Mouse (Mus musculus): ENCODE measurements around the gene Mapk8ip1. TPM values are rescaled to one million over a fixed set of nuclear protein-coding genes. Genes with fewer than 3 reads are reported as not detected.
A peak's percentile ranks its signal among the peaks of the same experiment; 100 is the strongest.

Mapk8ip1 gene
- polyA plus RNA-seq, 1 experiment: 288 TPM

GRCm38 (mm10) chr2:92375099-92375623, 25.9 kb downstream of the Mapk8ip1 start:
- peak; percentile 96 to 97 for DNase-seq (ENCODE audit: extremely low spot score in 1 of 2, low spot score in 1 of 2)

- peak in 1 of 2 experiments; percentile 73 for DNase-seq (ENCODE audit: extremely low spot score in 1 of 2, low spot score in 1 of 2)
These were observed 26.5 kb downstream of the Mapk8ip1 start, which contains the start of the genes Pex16 and Large2 for GRCm38 (mm10) chr2:92374514-92374913. Gene Pex16 (plus strand): TSS chr2:92374676. Gene Large2 (minus strand): TSS chr2:92374869.

- no peak for DNase-seq (ENCODE audit: extremely low spot score in 1 of 2, low spot score in 1 of 2)
These were observed 27.6 kb downstream of the Mapk8ip1 start for GRCm38 (mm10) chr2:92373437-92373813.

GRCm38 (mm10) chr2:92372767-92373436, 28.2 kb downstream of the Mapk8ip1 start:
- no peak for DNase-seq (ENCODE audit: extremely low spot score in 1 of 2, low spot score in 1 of 2)

- DNase-seq (ENCODE audit: extremely low spot score in 1 of 2, low spot score in 1 of 2): no peak
These were observed 28.9 kb downstream of the Mapk8ip1 start for GRCm38 (mm10) chr2:92371971-92372690.

- DNase-seq (ENCODE audit: extremely low spot score in 1 of 2, low spot score in 1 of 2): no peak
These were observed 29.9 kb downstream of the Mapk8ip1 start for GRCm38 (mm10) chr2:92370821-92371805.

GRCm38 (mm10) chr2:92370375-92370774, 30.7 kb downstream of the Mapk8ip1 start:
- no peak for DNase-seq (ENCODE audit: extremely low spot score in 1 of 2, low spot score in 1 of 2)

- no peak for DNase-seq (ENCODE audit: extremely low spot score in 1 of 2, low spot score in 1 of 2)
These were observed 33.6 kb downstream of the Mapk8ip1 start for GRCm38 (mm10) chr2:92367383-92368029.

- DNase-seq (ENCODE audit: extremely low spot score in 1 of 2, low spot score in 1 of 2): no peak
These were observed 35.5 kb downstream of the Mapk8ip1 start for GRCm38 (mm10) chr2:92365568-92365967.

- DNase-seq (ENCODE audit: extremely low spot score in 1 of 2, low spot score in 1 of 2): no peak
These were observed 37.0 kb downstream of the Mapk8ip1 start for GRCm38 (mm10) chr2:92364086-92364485.

- no peak for DNase-seq (ENCODE audit: extremely low spot score in 1 of 2, low spot score in 1 of 2)
These were observed 38.4 kb downstream of the Mapk8ip1 start for GRCm38 (mm10) chr2:92362571-92363228.

- no peak for DNase-seq (ENCODE audit: extremely low spot score in 1 of 2, low spot score in 1 of 2)
These were observed 39.3 kb downstream of the Mapk8ip1 start for GRCm38 (mm10) chr2:92361795-92362194.

GRCm38 (mm10) chr2:92360893-92361292, 40.2 kb downstream of the Mapk8ip1 start:
- no peak for DNase-seq (ENCODE audit: extremely low spot score in 1 of 2, low spot score in 1 of 2)

- no peak for DNase-seq (ENCODE audit: extremely low spot score in 1 of 2, low spot score in 1 of 2)
These were observed 40.8 kb downstream of the Mapk8ip1 start for GRCm38 (mm10) chr2:92360186-92360823.

GRCm38 (mm10) chr2:92359301-92359700, 41.8 kb downstream of the Mapk8ip1 start:
- no peak for DNase-seq (ENCODE audit: extremely low spot score in 1 of 2, low spot score in 1 of 2)

- DNase-seq (ENCODE audit: extremely low spot score in 1 of 2, low spot score in 1 of 2): no peak
These were observed 46.8 kb downstream of the Mapk8ip1 start for GRCm38 (mm10) chr2:92354224-92354623.

- no peak for DNase-seq (ENCODE audit: extremely low spot score in 1 of 2, low spot score in 1 of 2)
These were observed 47.7 kb downstream of the Mapk8ip1 start for GRCm38 (mm10) chr2:92353402-92353801.

- no peak for DNase-seq (ENCODE audit: extremely low spot score in 1 of 2, low spot score in 1 of 2)
These were observed 50.4 kb downstream of the Mapk8ip1 start for GRCm38 (mm10) chr2:92350686-92351085.
